Mouse (Mus musculus): Measurements from ENCODE around the gene Triobp.
A peak's percentile ranks its signal among the peaks of the same experiment; 100 is the strongest.
"Not testable (repeated sequence)": the region's sequence is repeated elsewhere in the genome, so short reads cannot be mapped to it uniquely, and the experiment has no call there.

The Triobp gene

GRCm38 (mm10) chr15:79029519-79030241, 82.2 kb downstream of the Triobp start:
- no peak for DNase-seq (ENCODE audit: low spot score in 2 of 2)

DNA sequence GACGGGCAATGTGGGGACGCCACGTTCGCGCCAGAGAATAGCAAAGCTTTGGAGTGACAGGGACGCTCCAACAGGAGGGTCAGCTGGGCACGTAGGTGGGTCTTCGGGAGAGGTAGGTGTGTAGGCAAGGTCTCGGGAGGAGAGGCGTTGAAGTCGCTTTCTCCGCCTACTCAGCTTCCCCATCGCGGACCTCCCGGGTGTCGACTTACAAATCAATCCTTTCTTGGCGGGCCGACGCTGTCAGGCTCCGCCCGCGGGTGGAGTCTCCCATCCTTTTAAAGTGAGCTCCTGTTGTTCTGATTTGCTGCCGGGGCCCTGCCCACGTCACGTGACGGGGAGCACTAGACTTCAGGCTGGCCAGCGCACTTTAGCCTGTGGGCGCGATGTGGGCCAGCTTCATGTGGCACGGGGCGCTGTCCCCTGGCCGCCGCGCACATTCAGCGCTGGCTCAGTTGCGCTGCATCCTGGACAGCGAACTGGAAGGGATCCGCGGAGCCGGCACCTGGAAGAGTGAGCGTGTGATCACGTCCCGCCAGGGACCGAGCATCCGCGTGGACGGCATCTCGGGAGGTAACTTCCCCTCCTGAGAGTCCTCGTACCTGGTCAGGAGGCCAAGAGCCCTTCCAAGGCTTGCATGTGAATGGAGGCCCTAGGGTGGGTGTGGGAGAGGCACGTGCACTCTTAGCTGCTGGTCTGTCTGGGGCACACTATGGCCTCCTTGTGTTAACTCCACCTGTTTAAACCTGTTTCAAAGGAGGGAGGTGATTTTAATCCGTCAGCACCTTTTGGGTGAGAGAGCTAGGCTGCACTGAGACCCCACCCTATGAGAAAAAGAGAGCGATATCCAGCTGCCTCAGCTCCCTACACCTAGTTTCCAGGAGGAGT, 83.3 kb downstream of the Triobp start:
- DNase-seq (ENCODE audit: low spot score in 2 of 2) = peak in 1 of 2 experiments; percentile 69

- not testable (repeated sequence) for DNase-seq (ENCODE audit: low spot score in 2 of 2)
Measured at GRCm38 (mm10) chr15:79031908-79032307, 84.4 kb downstream of the Triobp start.

GRCm38 (mm10) chr15:79037913-79038328, 90.4 kb downstream of the Triobp start:
- peak; percentile 72 to 89 for DNase-seq (ENCODE audit: low spot score in 2 of 2)

DNA sequence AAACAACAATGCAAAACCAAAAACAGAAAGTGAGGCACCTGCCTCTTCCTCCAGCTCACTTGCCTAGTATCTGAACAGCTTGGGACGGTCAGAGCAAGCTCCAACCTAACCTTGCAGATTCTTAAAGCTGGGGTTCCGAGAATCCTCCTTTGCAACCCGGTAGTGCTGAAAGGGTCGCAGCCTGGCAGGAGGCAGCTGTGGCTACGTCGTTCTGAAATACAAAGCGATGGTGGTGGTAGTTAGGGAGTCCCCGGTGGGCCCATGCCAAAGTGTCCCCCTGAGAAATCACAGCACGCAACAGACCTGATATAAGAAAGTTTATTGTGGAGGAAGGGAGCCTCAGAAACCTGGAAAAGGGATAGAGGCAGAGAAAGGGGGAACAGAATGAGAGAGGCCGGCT, 90.8 kb downstream of the Triobp start:
- no peak for DNase-seq (ENCODE audit: low spot score in 2 of 2)

GRCm38 (mm10) chr15:79038853-79039252, 91.3 kb downstream of the Triobp start:
- peak; percentile 70 to 92 for DNase-seq (ENCODE audit: low spot score in 2 of 2)

- no peak for DNase-seq (ENCODE audit: low spot score in 2 of 2)
Measured at GRCm38 (mm10) chr15:79040501-79041416, 93.2 kb downstream of the Triobp start.

GRCm38 (mm10) chr15:79041585-79041984, 94.1 kb downstream of the Triobp start, which contains the start of gene Galr3:
Gene Galr3 (plus strand): TSS chr15:79041885.
- no peak for DNase-seq (ENCODE audit: low spot score in 2 of 2)

GRCm38 (mm10) chr15:79042721-79043491, 95.4 kb downstream of the Triobp start:
- no peak for DNase-seq (ENCODE audit: low spot score in 2 of 2)

- no peak for DNase-seq (ENCODE audit: low spot score in 2 of 2)
Measured at GRCm38 (mm10) chr15:79044837-79045236, 97.3 kb downstream of the Triobp start.

DNA sequence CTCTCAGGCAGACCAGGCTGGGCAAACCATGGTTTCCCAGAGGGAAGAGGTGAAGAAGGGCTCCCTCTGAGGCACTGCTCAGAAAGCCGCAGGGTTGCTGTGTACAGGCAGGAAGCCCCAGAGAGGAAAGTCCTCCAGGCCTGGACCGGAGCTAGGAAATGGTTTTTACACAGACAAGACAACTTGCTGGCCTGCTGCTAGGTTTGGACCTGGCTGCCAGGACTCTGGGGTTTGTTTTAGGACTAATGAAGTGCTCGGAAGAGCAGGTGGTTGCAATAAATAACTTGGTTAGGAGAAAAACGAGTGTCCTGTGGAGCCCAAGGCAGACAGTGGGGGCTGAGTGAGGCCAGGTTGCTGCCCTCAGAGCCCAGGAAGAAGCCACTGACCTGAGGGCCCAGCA, 100.7 kb downstream of the Triobp start:
- DNase-seq (ENCODE audit: low spot score in 2 of 2) = no peak

GRCm38 (mm10) chr15:79050160-79050845, 102.8 kb downstream of the Triobp start:
- no peak for DNase-seq (ENCODE audit: low spot score in 2 of 2)

GRCm38 (mm10) chr15:79050964-79051363, 103.4 kb downstream of the Triobp start:
- no peak for DNase-seq (ENCODE audit: low spot score in 2 of 2)

DNA sequence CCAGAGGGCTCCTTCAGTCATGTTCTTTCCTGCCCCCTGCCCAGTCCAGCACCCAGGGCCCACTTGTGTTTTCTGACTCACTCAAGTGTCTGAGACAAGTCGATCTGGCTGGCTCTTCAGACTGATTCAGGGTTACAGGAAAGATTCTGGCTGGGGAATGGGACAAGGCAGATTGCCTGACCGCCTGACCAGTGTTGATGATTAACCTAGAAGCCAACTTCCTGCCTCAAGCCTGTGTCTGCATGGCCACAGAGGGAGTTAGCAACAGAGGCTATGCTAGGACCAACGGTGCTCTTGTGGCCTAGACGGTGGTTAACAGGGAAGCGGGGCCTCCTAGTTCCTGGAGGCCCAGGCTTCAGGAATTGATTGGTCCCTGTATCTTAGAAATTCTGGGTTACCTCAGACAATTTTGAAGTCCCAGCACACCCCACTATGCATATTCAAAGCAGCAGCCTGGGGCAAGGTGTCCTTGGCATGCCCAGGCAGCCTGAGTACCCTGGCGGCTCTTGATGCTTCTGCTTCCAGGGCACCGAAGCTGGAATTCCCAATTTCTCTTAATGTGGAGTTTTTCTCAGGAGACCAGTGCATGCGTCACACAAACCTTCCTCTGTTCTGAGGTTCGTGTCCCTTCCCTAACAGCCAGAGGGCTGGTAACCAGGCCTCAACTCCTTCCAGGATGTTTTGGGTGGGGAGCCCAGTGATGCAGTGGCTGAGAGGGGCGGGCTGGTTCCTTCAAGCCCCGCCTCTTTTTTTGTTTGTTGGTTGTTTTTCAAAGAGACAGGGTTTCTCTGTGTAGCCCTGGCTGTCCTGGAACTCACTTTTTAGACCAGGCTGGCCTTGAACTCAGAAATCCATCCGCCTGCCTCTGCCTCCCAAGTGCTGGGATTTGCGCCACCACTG, 104.2 kb downstream of the Triobp start:
- no peak for DNase-seq (ENCODE audit: low spot score in 2 of 2)

- no peak for DNase-seq (ENCODE audit: low spot score in 2 of 2)
Measured at GRCm38 (mm10) chr15:79052366-79052765, 104.8 kb downstream of the Triobp start.
